Mouse (Mus musculus) heart, adult 2 months (tissue): ENCODE results near the gene Parp14.

Source experiments
- CTCF ChIP-seq: fragments of 200-600 bp; IDR thresholded peaks from 2 replicates; pipeline ENCODE4 v1.8.1; 2022; ENCODE audit warnings: antibody characterized with exemption, mild to moderate bottlenecking, moderate library complexity
- EP300 ChIP-seq: fragments of 200-500 bp; IDR thresholded peaks from 2 replicates; pipeline ENCODE4 v1.6.1; 2011; ENCODE audit warnings: low read depth, low read length, control low read depth; ENCODE audit not compliant: insufficient read depth
- POLR2A ChIP-seq: fragments of 200-500 bp; IDR thresholded peaks from 2 replicates; pipeline ENCODE4 v1.6.1; 2011; ENCODE audit warnings: mild to moderate bottlenecking, low read depth, low read length, control low read depth; ENCODE audit not compliant: insufficient read depth

DNA sequence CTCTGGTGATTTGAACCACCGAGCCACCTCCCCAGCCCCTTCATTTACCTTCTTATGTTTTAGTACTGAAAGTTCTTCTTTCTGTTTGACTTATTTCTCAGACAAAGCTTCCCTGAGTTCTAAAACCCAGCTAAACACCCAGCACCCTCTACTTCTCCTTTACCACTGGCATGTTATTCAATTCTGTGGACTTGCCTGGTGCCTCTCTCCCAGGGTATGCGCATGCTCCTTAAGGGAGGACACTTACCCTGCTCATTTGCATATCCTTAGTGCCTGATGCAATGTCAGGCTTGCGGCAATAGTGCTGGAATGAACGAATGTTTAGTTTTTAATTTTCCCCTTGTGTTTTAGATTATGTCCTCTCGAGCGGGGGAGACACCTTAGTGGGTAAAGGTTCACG is 16.8 kb upstream of the Parp14 start:
- no peak for TF ChIP-seq CTCF
- TF ChIP-seq EP300, result no peak
- TF ChIP-seq POLR2A, result no peak
